Mouse (Mus musculus) layer of hippocampus, postnatal 25 days (tissue): ENCODE data around the gene Olfr476. TPM values are rescaled to one million over a fixed set of nuclear protein-coding genes. Genes with fewer than 3 reads are reported as not detected.
"Not testable (repeated sequence)": the region's sequence is repeated elsewhere in the genome, so short reads cannot be mapped to it uniquely, and the experiment has no call there.

Experiments used
- DNase-seq, 2 experiments: peaks; one replicate each; pipeline ENCODE4 v3.0.0; 2022; ENCODE audit warnings: mixed read lengths in 2 of 2, low spot score in 1 of 2; ENCODE audit errors: extremely low spot score in 1 of 2
- total RNA-seq, 2 experiments: library from RNA; stranded (reverse); gene quantifications; 2 replicates each; pipeline ENCODE4 v1.2.3; 2021

Gene Olfr476
- total RNA-seq: not detected

DNA sequence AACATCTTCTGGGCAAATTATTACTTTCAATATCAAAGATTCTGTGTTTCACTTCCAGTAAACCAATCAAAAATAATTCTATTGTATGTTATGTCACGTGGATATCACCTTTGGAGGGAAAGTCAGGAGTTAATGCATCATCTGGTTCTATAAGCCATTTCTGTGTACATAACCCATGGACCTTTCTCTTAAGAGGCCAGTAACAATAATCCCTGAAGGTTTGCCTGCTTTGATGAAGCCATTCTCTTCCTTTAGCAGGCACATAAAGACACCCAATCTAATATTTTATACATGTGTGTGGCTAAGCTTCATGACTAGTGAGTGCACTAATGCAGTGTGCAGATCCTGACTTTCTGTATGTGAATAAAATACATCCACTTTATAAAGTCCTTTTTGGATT lies at the start of gene Olfr476:
Olfr476 (plus strand) TSS at position 301 of the 400 bp plus-strand sequence.
- DNase-seq: no peak

DNA sequence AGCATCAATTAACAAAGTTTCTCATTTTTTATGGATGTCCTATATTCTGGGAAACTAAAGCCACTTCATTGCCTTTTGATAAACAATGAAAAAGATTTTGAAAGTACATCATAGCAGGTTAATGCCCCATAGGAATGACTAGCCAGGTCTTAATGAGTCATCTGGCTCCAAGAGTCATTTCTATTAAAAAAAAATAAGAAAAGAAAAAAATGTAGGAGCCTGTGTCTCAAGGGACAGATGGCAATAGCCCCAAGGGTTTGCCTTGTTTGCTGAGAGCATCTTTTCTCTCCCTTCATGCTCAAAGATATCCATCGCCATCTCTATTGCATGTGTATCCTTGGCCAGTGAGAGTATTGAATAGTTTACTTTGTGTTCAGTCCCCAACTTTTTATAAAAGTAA lies 34.5 kb upstream of the Olfr476 start, which contains the start of gene Olfr473:
Olfr473 (plus strand) TSS at position 301 of the 400 bp plus-strand sequence.
- no peak for DNase-seq

DNA sequence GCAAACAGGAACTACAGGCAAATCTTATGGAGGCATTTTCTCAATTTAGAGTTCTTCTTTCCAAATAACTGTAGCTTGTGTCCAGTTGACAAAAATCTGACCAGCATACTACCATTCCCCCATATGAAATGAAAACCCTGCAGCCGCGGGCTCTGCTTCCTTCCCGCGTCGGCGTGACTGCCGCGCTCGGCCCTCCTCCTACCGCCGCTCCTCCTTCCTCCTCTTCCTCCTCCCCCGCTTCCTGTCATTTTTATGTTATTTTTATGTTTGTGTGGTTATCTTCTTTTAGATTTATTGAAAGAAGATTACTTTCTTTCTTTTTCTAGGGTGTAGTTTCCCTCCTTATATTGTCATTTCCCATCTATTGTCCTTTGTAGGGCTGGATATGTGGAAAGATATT lies 12.1 kb upstream of the Olfr476 start:
- DNase-seq: not testable (repeated sequence)

DNA sequence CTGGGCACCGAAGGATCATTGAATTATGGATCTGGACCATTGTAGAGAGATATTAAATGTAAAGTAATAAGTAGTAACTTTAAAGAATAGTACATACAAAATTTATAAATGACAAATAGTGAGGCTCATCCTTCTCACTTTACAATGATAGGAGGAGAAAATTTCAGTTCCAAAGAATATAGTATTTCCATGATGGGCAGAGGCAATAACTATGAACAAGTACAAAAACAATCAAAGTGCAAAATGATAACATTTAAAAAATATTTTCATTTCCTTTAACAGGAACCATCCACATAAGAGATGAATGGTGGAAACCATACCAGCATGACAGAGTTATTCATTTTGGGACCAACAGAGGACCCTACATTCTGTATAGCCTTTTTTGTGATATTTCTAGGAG lies 10.3 kb upstream of the Olfr476 start, which contains the start of gene Olfr474:
Olfr474 (plus strand) TSS at position 301 of the 400 bp plus-strand sequence.
- DNase-seq: no peak

DNA sequence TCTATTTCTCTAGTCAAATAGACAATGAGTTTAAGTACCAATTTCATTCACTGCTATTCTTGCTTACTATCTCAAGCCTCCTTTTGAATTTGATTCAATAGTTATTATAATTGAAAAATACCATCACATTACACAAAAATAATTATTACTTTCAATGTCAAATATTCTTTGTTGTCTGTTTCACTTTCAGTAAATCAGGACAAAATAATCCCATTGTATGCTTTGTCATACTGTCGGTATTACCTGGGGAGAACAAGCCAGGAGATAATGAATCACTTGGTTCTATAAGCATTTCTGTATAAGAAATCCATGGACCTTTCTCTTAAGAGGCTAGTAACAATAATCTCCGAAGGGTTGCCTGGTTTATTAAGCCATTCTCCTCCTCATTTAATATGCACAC lies 21.8 kb downstream of the Olfr476 start, which contains the start of gene Olfr477:
Olfr477 (plus strand) TSS at position 301 of the 400 bp plus-strand sequence.
- DNase-seq: no peak

DNA sequence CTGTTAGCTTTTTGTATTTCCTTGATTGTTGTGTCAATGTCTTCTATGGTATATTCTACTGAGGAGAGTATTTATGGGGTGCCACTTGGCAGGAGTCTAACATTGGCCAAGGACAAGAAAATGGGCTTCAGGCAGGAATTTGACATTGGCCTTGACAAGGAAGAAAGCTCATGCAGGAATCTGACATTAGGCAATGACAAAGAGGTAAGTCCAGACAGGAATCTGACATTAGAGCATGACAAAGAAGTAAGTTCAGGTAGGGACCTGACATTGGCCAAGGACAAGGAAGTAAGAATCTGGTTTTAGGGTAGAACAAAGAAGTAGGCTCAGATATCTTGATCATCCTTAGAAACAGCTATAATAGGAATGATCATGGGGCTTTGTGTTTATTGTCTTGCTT lies 49.7 kb downstream of the Olfr476 start:
- DNase-seq: not testable (repeated sequence)

Other genes starting within 250 kb of the Olfr476 start
- not detected for gene Cyb5r2, start 206.8 kb upstream of the Olfr476 start, total RNA-seq
- gene Ovch2, start 163.6 kb upstream of the Olfr476 start, total RNA-seq: not detected
- not detected for gene Olfr467, start 152.5 kb upstream of the Olfr476 start, total RNA-seq
- gene Olfr469, start 139.3 kb upstream of the Olfr476 start, total RNA-seq: not detected
- gene Olfr470, start 117.3 kb upstream of the Olfr476 start, total RNA-seq: not detected
- gene Olfr472, start 66.9 kb upstream of the Olfr476 start, total RNA-seq: not detected
- gene Olfr473, start 34.4 kb upstream of the Olfr476 start, total RNA-seq: not detected
- gene Olfr474, start 10.2 kb upstream of the Olfr476 start, total RNA-seq: not detected
- not detected for gene Olfr477, start 21.9 kb downstream of the Olfr476 start, total RNA-seq
- gene Olfr478, start 69.2 kb downstream of the Olfr476 start, total RNA-seq: not detected
- not detected for gene Olfr479, start 85.9 kb downstream of the Olfr476 start, total RNA-seq
- gene Olfr480, start 102.5 kb downstream of the Olfr476 start, total RNA-seq: not detected
- gene Olfr481, start 115.1 kb downstream of the Olfr476 start, total RNA-seq: not detected
- gene Olfr482, start 132.8 kb downstream of the Olfr476 start, total RNA-seq: 1 to 10 TPM; 1.6 to 1.8 TPM
- gene Olfr483, start 136.0 kb downstream of the Olfr476 start, total RNA-seq: not detected
- gene Olfr484, start 162.6 kb downstream of the Olfr476 start, total RNA-seq: not detected
- gene Olfr485, start 195.1 kb downstream of the Olfr476 start, total RNA-seq: not detected
- gene Olfr486, start 207.9 kb downstream of the Olfr476 start, total RNA-seq: not detected
- gene Olfr487, start 249.8 kb downstream of the Olfr476 start, total RNA-seq: not detected